Mouse (Mus musculus) cortical plate, adult 2 months (tissue): ENCODE data around the gene 1110065P20Rik.

ENCODE experiments used
- CTCF ChIP-seq: fragments of 200-500 bp; IDR thresholded peaks from 2 replicates; pipeline ENCODE4 v1.5.1; 2011; ENCODE audit warnings: mild to moderate bottlenecking, control low read depth, low read length; ENCODE audit not compliant: insufficient read depth; ENCODE audit errors: extremely low read depth
- POLR2A ChIP-seq: fragments of 200-500 bp; IDR thresholded peaks from 2 replicates; pipeline ENCODE4 v1.6.1; 2011; ENCODE audit warnings: mild to moderate bottlenecking, low read length, control low read depth; ENCODE audit not compliant: insufficient read depth; ENCODE audit errors: extremely low read depth

GRCm38 (mm10) chr4:124888702-124889101 lies 37.7 kb upstream of the 1110065P20Rik start:
- TF ChIP-seq CTCF (no peak), POLR2A (no peak)
